In genomic region chr5:122935810-122936209, GRCm38 (mm10) we compare ENCODE assay signal across 19 mouse cellular contexts. TPM values are rescaled to one million over a fixed set of nuclear protein-coding genes. Genes with fewer than 3 reads are reported as not detected.
DNase-seq lines count a peak whose midpoint lies in the region; ATAC-seq and TF ChIP-seq lines count a peak whose summit lies in the region.
"Had no signal": no experiment of that assay in that cellular context is flagged by ENCODE, and none has a peak within 500 bp of the region (broad histone marks: within the 10 kb centered on the region; RNA-seq: fewer than 3 reads in every experiment).

No protein-coding gene starts in this region.

- 91% methylated on average over 4 of the region's 4 CpGs for WGBS in hindbrain, postnatal 0 days
- WGBS in hindbrain, embryonic 10.5 days: 93% methylated on average over 4 of the region's 4 CpGs
- WGBS in lung, embryonic 14.5 days: 84% methylated on average over 4 of the region's 4 CpGs
- WGBS in stomach, postnatal 0 days: 93% methylated on average over 4 of the region's 4 CpGs

- H3K36me3 ChIP-seq in hindbrain, postnatal 0 days (ENCODE audit: insufficient read depth, low read length): peaks cover 18% of the 10 kb centered on the region
- H3K36me3 ChIP-seq in hindbrain, embryonic 10.5 days: peaks cover 94% of the 10 kb centered on the region
- H3K36me3 ChIP-seq in lung, embryonic 14.5 days (ENCODE audit: insufficient read depth): peaks cover 12% of the 10 kb centered on the region; the same call in 1 of the 2 replicates
- no peaks in the 10 kb centered on the region; the same call in 1 of the 2 replicates for H3K36me3 ChIP-seq in stomach, postnatal 0 days (ENCODE audit: control insufficient read depth, insufficient read depth, low read length)

- no peak for TF ChIP-seq EP300 in stomach, postnatal 0 days (optimal IDR thresholded peaks at IDR 0.05)

- H3K4me3 ChIP-seq in hindbrain, postnatal 0 days (ENCODE audit: low read length): no peak overlapping the region
- no peak overlapping the region for H3K4me3 ChIP-seq in hindbrain, embryonic 10.5 days
- no peak overlapping the region for H3K4me3 ChIP-seq in lung, embryonic 14.5 days (ENCODE audit: low read depth, low read length)
- H3K4me3 ChIP-seq in stomach, postnatal 0 days (ENCODE audit: low read depth, low read length): no peak overlapping the region
- H3K4me3 ChIP-seq: forebrain, embryonic 10.5 days; liver, embryonic 15.5 days; neural tube, embryonic 13.5 days had no signal

- no peak overlapping the region for H3K27ac ChIP-seq in hindbrain, postnatal 0 days
- no peak overlapping the region for H3K27ac ChIP-seq in hindbrain, embryonic 10.5 days
- no peak overlapping the region for H3K27ac ChIP-seq in lung, embryonic 14.5 days (ENCODE audit: low read depth)
- no peak overlapping the region for H3K27ac ChIP-seq in stomach, postnatal 0 days (replicated peaks)
- H3K27ac ChIP-seq: liver, embryonic 15.5 days; neural tube, embryonic 13.5 days had no signal

- no peak overlapping the region for H3K9ac ChIP-seq in hindbrain, postnatal 0 days (replicated peaks; ENCODE audit: low read length)
- H3K9ac ChIP-seq in lung, embryonic 14.5 days: no peak overlapping the region
- no peak overlapping the region for H3K9ac ChIP-seq in stomach, postnatal 0 days (ENCODE audit: low read length)
- H3K9ac ChIP-seq: liver, embryonic 15.5 days; neural tube, embryonic 13.5 days had no signal

- ATAC-seq in hindbrain, postnatal 0 days: no peak
- no peak for ATAC-seq in lung, embryonic 14.5 days (ENCODE audit: insufficient read depth)
- no peak for ATAC-seq in stomach, postnatal 0 days (ENCODE audit: low FRiP score, low TSS enrichment)
- no peak for ATAC-seq in megakaryocyte, adult 5-6 weeks (ENCODE audit: poor library complexity, severe bottlenecking)
- ATAC-seq: inflammation-experienced regulatory T-cells, adult 6 months had no signal

- H3K4me2 ChIP-seq in hindbrain, postnatal 0 days (ENCODE audit: low read depth, low read length): no peak overlapping the region
- H3K4me2 ChIP-seq in lung, embryonic 14.5 days: no peak overlapping the region
- H3K4me2 ChIP-seq in stomach, postnatal 0 days (replicated peaks; ENCODE audit: low read depth): no peak overlapping the region
- H3K4me2 ChIP-seq: liver, embryonic 15.5 days; neural tube, embryonic 13.5 days had no signal

- H3K27me3 ChIP-seq in hindbrain, postnatal 0 days (ENCODE audit: insufficient read depth, low read length): no peaks in the 10 kb centered on the region
- H3K27me3 ChIP-seq in hindbrain, embryonic 10.5 days (ENCODE audit: insufficient read depth, poor library complexity, severe bottlenecking): no peaks in the 10 kb centered on the region
- H3K27me3 ChIP-seq in lung, embryonic 14.5 days (ENCODE audit: insufficient read depth, low read length): no peaks in the 10 kb centered on the region
- no peaks in the 10 kb centered on the region for H3K27me3 ChIP-seq in stomach, postnatal 0 days (ENCODE audit: control insufficient read depth, insufficient read depth, low read length)
- H3K27me3 ChIP-seq: liver, embryonic 15.5 days; neural tube, embryonic 13.5 days had no signal

- no peaks in the 10 kb centered on the region for H3K4me1 ChIP-seq in hindbrain, postnatal 0 days (ENCODE audit: insufficient read depth, low read length)
- 0 out of 2 replicates have a peak, but pooled peaks cover 3% of the 10 kb centered on the region for H3K4me1 ChIP-seq in hindbrain, embryonic 10.5 days (replicated peaks)
- H3K4me1 ChIP-seq in lung, embryonic 14.5 days (ENCODE audit: insufficient read depth): no peaks in the 10 kb centered on the region
- no peaks in the 10 kb centered on the region for H3K4me1 ChIP-seq in stomach, postnatal 0 days (replicated peaks; ENCODE audit: control insufficient read depth, insufficient read depth)

- H3K9me3 ChIP-seq in hindbrain, postnatal 0 days (ENCODE audit: low read length): no peaks in the 10 kb centered on the region
- no peaks in the 10 kb centered on the region for H3K9me3 ChIP-seq in hindbrain, embryonic 10.5 days
- H3K9me3 ChIP-seq in lung, embryonic 14.5 days (ENCODE audit: low read depth, low read length): no peaks in the 10 kb centered on the region
- H3K9me3 ChIP-seq in stomach, postnatal 0 days (ENCODE audit: control insufficient read depth, low read length): no peaks in the 10 kb centered on the region
- H3K9me3 ChIP-seq: forebrain, embryonic 10.5 days; G1E; liver, embryonic 15.5 days; neural tube, embryonic 13.5 days had no signal

- DNase-seq in hindbrain, postnatal 0 days (ENCODE audit: low spot score): no peak
- DNase-seq in hindbrain, embryonic 10.5 days (ENCODE audit: low spot score): no peak
- DNase-seq in lung, embryonic 14.5 days: no peak
- no peak for DNase-seq in lung, postnatal 4 days
- peak; percentile 63 for DNase-seq in ES-CJ7 (ENCODE audit: low read depth, low spot score)
- DNase-seq in stomach, postnatal 0 days (ENCODE audit: low spot score): no peak
- DNase-seq: adrenal gland, postnatal 10 days; cerebellum, adult 8-10 months; heart, adult 11 months; heart, postnatal 36 days; kidney, postnatal 10 days; layer of hippocampus, postnatal 36 days; right cerebral cortex, postnatal 25 days had no signal

- peak; percentile 26; the same call in 1 of the 2 replicates for TF ChIP-seq CTCF in hindbrain, postnatal 0 days (IDR thresholded peaks at IDR 0.05; ENCODE audit: low read depth)
- TF ChIP-seq CTCF in lung, embryonic 14.5 days (IDR thresholded peaks at IDR 0.05; ENCODE audit: low read depth): 0 out of 2 replicates have a peak, but pooled peaks have one; percentile 17
- TF ChIP-seq CTCF in stomach, postnatal 0 days (IDR thresholded peaks at IDR 0.05; ENCODE audit: low read depth): peak; percentile 48

RNA-seq across cellular contexts. Expression of gene Kdm2b, which starts 53.8 kb away (rescaled TPM):
- 75.7 and 87.3 TPM in 2 replicates for total RNA-seq in hindbrain, postnatal 0 days (2014; rRNA removed)
- polyA plus RNA-seq in hindbrain, postnatal 0 days (2015; fragmentation: Nextera tagmentation; extraction: Ambion mirVana): 59.7 and 60.9 TPM in 2 replicates
- 84.6 and 92.4 TPM in 2 replicates for polyA plus RNA-seq in hindbrain, embryonic 10.5 days (2016; fragmentation: Nextera tagmentation; extraction: Ambion mirVana)
- polyA plus RNA-seq in lung, embryonic 14.5 days (2014; fragmentation: Nextera tagmentation; extraction: Ambion mirVana): 38.5 and 46.7 TPM in 2 replicates
- 15.3 and 15.5 TPM in 2 replicates for polyA plus RNA-seq in stomach, postnatal 0 days (2015; fragmentation: Nextera tagmentation; extraction: Ambion mirVana)
- 29.1 and 38.3 TPM in 2 replicates for total RNA-seq in megakaryocyte, adult 5-6 weeks (2015)
- total RNA-seq in megakaryocyte, adult 5-6 weeks (2017): 31.6 and 38.6 TPM in 2 replicates
